Mouse (Mus musculus) adrenal gland, adult 8-10 months (tissue): ENCODE measurements at regions not wholly inside any gene's neighbourhood (a gene's known extent, or its start where the extent isn't known, plus 50 kb on each side); places are given as distances from the start of the nearest gene placed in this dataset.
A peak's percentile ranks its signal among the peaks of the same experiment; 100 is the strongest.

Experiments used
- DNase-seq: peaks from one replicate; pipeline ENCODE4 v3.0.0; 2022

- DNase-seq, result no peak
Measured at GRCm38 (mm10) chr1:193678448-193678847, 308.4 kb upstream of the Camk1g start.

- no peak for DNase-seq
Measured at GRCm38 (mm10) chr1:193673236-193673830, 303.2 kb upstream of the Camk1g start.

- DNase-seq, result no peak
Measured at GRCm38 (mm10) chr1:193672681-193673080, 302.6 kb upstream of the Camk1g start.

GRCm38 (mm10) chr1:193671816-193672254, 301.7 kb upstream of the Camk1g start:
- DNase-seq, result no peak

GRCm38 (mm10) chr1:193671046-193671445, 300.9 kb upstream of the Camk1g start:
- DNase-seq, result no peak

GRCm38 (mm10) chr1:193670008-193670407, 299.9 kb upstream of the Camk1g start:
- DNase-seq, result no peak

- no peak for DNase-seq
Measured at GRCm38 (mm10) chr1:193668841-193669240, 298.7 kb upstream of the Camk1g start.

- DNase-seq, result no peak
Measured at GRCm38 (mm10) chr1:193665854-193666253, 295.8 kb upstream of the Camk1g start.

- DNase-seq, result no peak
Measured at GRCm38 (mm10) chr1:193664569-193664968, 294.5 kb upstream of the Camk1g start.

GRCm38 (mm10) chr1:193663587-193663986, 293.5 kb upstream of the Camk1g start:
- no peak for DNase-seq

- DNase-seq, result no peak
Measured at GRCm38 (mm10) chr1:193662166-193662890, 292.2 kb upstream of the Camk1g start.

GRCm38 (mm10) chr1:193661377-193661776, 291.3 kb upstream of the Camk1g start:
- DNase-seq, result no peak

- peak; percentile 62 for DNase-seq
Measured at GRCm38 (mm10) chr1:193655076-193655677, 285.1 kb upstream of the Camk1g start.

- DNase-seq, result no peak
Measured at GRCm38 (mm10) chr1:193650275-193650674, 280.2 kb upstream of the Camk1g start.

GRCm38 (mm10) chr1:193649400-193649799, 279.3 kb upstream of the Camk1g start:
- DNase-seq, result no peak

GRCm38 (mm10) chr1:193647371-193648270, 277.5 kb upstream of the Camk1g start:
- DNase-seq, result no peak

- no peak for DNase-seq
Measured at GRCm38 (mm10) chr1:193644506-193644905, 274.4 kb upstream of the Camk1g start.

GRCm38 (mm10) chr1:193636451-193636850, 266.4 kb upstream of the Camk1g start:
- DNase-seq, result no peak

GRCm38 (mm10) chr1:193632115-193632514, 262.0 kb upstream of the Camk1g start:
- DNase-seq, result no peak

GRCm38 (mm10) chr1:193629887-193630286, 259.8 kb upstream of the Camk1g start:
- DNase-seq, result no peak

GRCm38 (mm10) chr1:193626924-193627849, 257.1 kb upstream of the Camk1g start:
- DNase-seq, result no peak
